Mouse (Mus musculus) heart, adult 2 months (tissue): Measurements from ENCODE around the gene Psmd6. TPM values are rescaled to one million over a fixed set of nuclear protein-coding genes. Genes with fewer than 3 reads are reported as not detected.

Experiments
- DNase-seq, 2 experiments: peaks; one replicate each; pipeline ENCODE4 v3.0.0; 2021
- H3K27ac ChIP-seq: fragments of 200-600 bp; 2 replicates; pipeline ENCODE4 v1.8.1; 2022
- H3K27me3 ChIP-seq: fragments of 200-500 bp; 2 replicates; pipeline ENCODE4 v1.6.1; 2012; ENCODE audit warnings: mild to moderate bottlenecking, low read length, inconsistent platforms, mixed read lengths; ENCODE audit not compliant: control insufficient read depth, insufficient read depth
- H3K36me3 ChIP-seq: fragments of 200-500 bp; 2 replicates; pipeline ENCODE4 v1.6.1; 2012; ENCODE audit warnings: low read length, inconsistent platforms; ENCODE audit not compliant: control insufficient read depth, insufficient read depth
- H3K4me1 ChIP-seq: fragments of 200-500 bp; 2 replicates; pipeline ENCODE4 v1.6.1; 2011; ENCODE audit warnings: low read length; ENCODE audit not compliant: control insufficient read depth, insufficient read depth
- H3K4me3 ChIP-seq: fragments of 200-600 bp; 2 replicates; pipeline ENCODE4 v1.8.1; 2022
- H3K79me2 ChIP-seq: fragments of 200-500 bp; replicated peaks from 2 replicates; pipeline ENCODE4 v1.6.1; 2012; ENCODE audit warnings: mild to moderate bottlenecking, inconsistent platforms, low read length, moderate library complexity, mixed read lengths; ENCODE audit not compliant: control insufficient read depth, insufficient read depth
- H3K9ac ChIP-seq: fragments of 200-500 bp; 2 replicates; pipeline ENCODE4 v1.6.1; 2012; ENCODE audit warnings: low read depth, mild to moderate bottlenecking, control low read depth, inconsistent platforms, low read length, mixed read lengths
- CTCF ChIP-seq: fragments of 200-600 bp; IDR thresholded peaks from 2 replicates; pipeline ENCODE4 v1.8.1; 2022; ENCODE audit warnings: antibody characterized with exemption, mild to moderate bottlenecking, moderate library complexity
- EP300 ChIP-seq: fragments of 200-500 bp; IDR thresholded peaks from 2 replicates; pipeline ENCODE4 v1.6.1; 2011; ENCODE audit warnings: low read depth, low read length, control low read depth; ENCODE audit not compliant: insufficient read depth
- POLR2A ChIP-seq: fragments of 200-500 bp; IDR thresholded peaks from 2 replicates; pipeline ENCODE4 v1.6.1; 2011; ENCODE audit warnings: mild to moderate bottlenecking, low read depth, low read length, control low read depth; ENCODE audit not compliant: insufficient read depth
- WGBS: fragments of 180-500 bp; shearing (Covaris S2); methylation state at CpG from one replicate; pipeline ENCODE4 v1.1.7; 2018; 5-methylcytosine and 5-hydroxymethylcytosine counted together
- intact Hi-C: fragments of 180-260 bp; cut with DNase I; formaldehyde crosslinking; loops from one replicate; pipeline ENCODE4 v1.15.1; 2025
- polyA plus RNA-seq: library from polyadenylated mRNA; depleted of rRNA; stranded (reverse); fragments of >200 nt; gene quantifications from 2 replicates; pipeline ENCODE4 v1.2.3, GENCODE M21; 2012
- total RNA-seq, 2 experiments: library from RNA; stranded (reverse); gene quantifications; 2 replicates each; pipeline ENCODE4 v1.2.3; 2021

The Psmd6 gene
- total and polyA plus RNA-seq, 3 experiments: 26.0 to 84.4 (median 73.3) TPM

GRCm38 (mm10) chr14:14086711-14087263 is 34.0 kb downstream of the Psmd6 start:
- H3K9ac ChIP-seq: no peak overlapping the region
- no peak overlapping the region for H3K27ac ChIP-seq
- no peak overlapping the region for H3K4me3 ChIP-seq
- 0 out of 2 replicates have a peak, but pooled peaks cover 2% of the 10 kb centered on the region for H3K79me2 ChIP-seq
- intact Hi-C loops: no loop called here
- H3K27me3 ChIP-seq: no peaks in the 10 kb centered on the region
- no peak for TF ChIP-seq EP300
- no peak for TF ChIP-seq CTCF
- TF ChIP-seq POLR2A: no peak
- DNase-seq: no peak
- WGBS: 86% methylated on average over 4 of the region's 4 CpGs
- no peaks in the 10 kb centered on the region; the same call in 1 of the 2 replicates for H3K4me1 ChIP-seq
- no peaks in the 10 kb centered on the region for H3K36me3 ChIP-seq

GRCm38 (mm10) chr14:14083811-14084210 is 37.0 kb downstream of the Psmd6 start:
- 0 out of 2 replicates have a peak, but pooled peaks cover 2% of the 10 kb centered on the region for H3K79me2 ChIP-seq
- peaks cover 2% of the 10 kb centered on the region for H3K4me1 ChIP-seq
- no peak overlapping the region for H3K4me3 ChIP-seq
- no peak for DNase-seq
- no peak overlapping the region for H3K27ac ChIP-seq
- intact Hi-C loops: no loop called here
- no peak overlapping the region for H3K9ac ChIP-seq
- no peak for TF ChIP-seq POLR2A
- TF ChIP-seq EP300: no peak
- TF ChIP-seq CTCF: no peak
- no peaks in the 10 kb centered on the region for H3K27me3 ChIP-seq
- H3K36me3 ChIP-seq: no peaks in the 10 kb centered on the region
- 95% methylated on average over 8 of the region's 8 CpGs for WGBS

DNA sequence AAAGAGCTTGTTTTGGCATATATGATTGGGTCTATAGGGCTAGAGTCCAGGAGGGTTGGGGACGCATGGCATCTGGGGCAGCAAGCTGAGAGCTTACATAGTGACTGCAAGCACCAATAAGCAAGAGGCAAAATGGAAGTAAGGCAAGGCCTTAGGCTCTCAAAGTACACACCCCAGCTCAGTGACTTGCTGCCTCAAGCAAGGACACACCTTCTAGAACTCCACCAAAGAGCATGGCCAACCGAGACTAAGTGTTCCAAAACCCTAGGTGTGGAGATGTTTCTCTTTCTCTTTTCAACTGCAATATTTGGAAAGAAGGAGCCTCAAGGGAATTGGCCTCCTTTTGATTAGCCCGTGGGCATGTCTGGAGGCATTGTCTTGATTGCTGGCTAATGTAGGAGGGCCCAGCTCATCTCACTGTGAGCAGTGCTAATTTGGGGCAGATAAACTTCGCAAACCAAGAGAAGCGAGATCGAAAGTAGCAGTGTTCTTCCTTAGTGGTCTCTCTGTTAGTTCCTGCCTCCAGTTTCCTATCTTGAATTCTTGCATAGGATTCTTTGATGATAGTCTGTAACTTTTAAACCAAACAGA is 40.1 kb downstream of the Psmd6 start:
- Histone ChIP-seq H3K79me2 (0 out of 2 replicates have a peak, but pooled peaks cover 2% of the 10 kb centered on the region), H3K27ac (no peak overlapping the region), H3K9ac (no peak overlapping the region), H3K4me3 (no peak overlapping the region), H3K27me3 (no peaks in the 10 kb centered on the region), H3K36me3 (peaks cover 6% of the 10 kb centered on the region; the same call in 1 of the 2 replicates), H3K4me1 (peaks cover 2% of the 10 kb centered on the region)
- TF ChIP-seq POLR2A (no peak), CTCF (no peak), EP300 (no peak)
- WGBS: 83% methylated on average over 6 of the region's 6 CpGs
- DNase-seq: no peak
- intact Hi-C loops: no loop called here

DNA sequence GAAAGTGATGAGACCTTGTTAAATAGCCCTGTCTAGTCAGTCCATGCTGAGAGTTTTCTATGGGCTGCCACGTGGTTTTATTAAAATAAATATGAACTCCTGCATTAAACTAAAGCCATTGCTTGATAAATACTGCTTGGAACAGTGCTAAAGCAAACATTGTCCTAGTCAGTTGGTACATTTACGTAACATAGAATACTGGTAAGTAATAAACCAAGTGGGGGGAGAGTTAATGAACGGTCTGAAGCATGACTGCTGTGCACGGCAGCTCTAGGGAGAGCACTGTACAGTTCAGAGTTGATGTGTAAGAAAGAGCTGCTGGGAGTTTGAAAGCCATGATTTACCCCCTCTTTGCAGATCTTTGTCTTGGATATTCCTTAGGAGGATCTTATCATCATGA is 49.3 kb downstream of the Psmd6 start:
- TF ChIP-seq POLR2A (no peak), EP300 (no peak), CTCF (no peak)
- intact Hi-C loops: no loop called here
- H3K27me3 ChIP-seq: no peaks in the 10 kb centered on the region
- H3K4me3 ChIP-seq: no peak overlapping the region
- H3K4me1 ChIP-seq: peaks cover 2% of the 10 kb centered on the region
- no peak for DNase-seq
- 0 out of 2 replicates have a peak, but pooled peaks cover 2% of the 10 kb centered on the region for H3K36me3 ChIP-seq
- WGBS: 80% methylated on average over 4 of the region's 4 CpGs
- no peak overlapping the region for H3K27ac ChIP-seq
- peaks cover 2% of the 10 kb centered on the region for H3K79me2 ChIP-seq
- H3K9ac ChIP-seq: no peak overlapping the region

GRCm38 (mm10) chr14:14070541-14071315 is 50.1 kb downstream of the Psmd6 start:
- no peaks in the 10 kb centered on the region for H3K27me3 ChIP-seq
- H3K27ac ChIP-seq: no peak overlapping the region
- peaks cover 3% of the 10 kb centered on the region; the same call in 1 of the 2 replicates for H3K36me3 ChIP-seq
- H3K4me1 ChIP-seq: peaks cover 2% of the 10 kb centered on the region
- no peak overlapping the region for H3K4me3 ChIP-seq
- WGBS: 64% methylated on average over 6 of the region's 6 CpGs
- H3K9ac ChIP-seq: no peak overlapping the region
- TF ChIP-seq CTCF (no peak), EP300 (no peak), POLR2A (no peak)
- intact Hi-C loops: no loop called here
- H3K79me2 ChIP-seq: peaks cover 2% of the 10 kb centered on the region
- no peak for DNase-seq
